In genomic region chr6:126938853-126939486, GRCm38 (mm10) we compare ENCODE assay signal across 8 mouse cellular contexts. TPM values are rescaled to one million over a fixed set of nuclear protein-coding genes. Genes with fewer than 3 reads are reported as not detected.
A peak's percentile ranks its signal among the peaks of the same experiment; 100 is the strongest.
DNase-seq lines count a peak whose midpoint lies in the region; ATAC-seq and TF ChIP-seq lines count a peak whose summit lies in the region.

No protein-coding gene starts in this region.

- H3K4me2 ChIP-seq in heart, embryonic 13.5 days = peak overlapping the region; percentile 95
- peak overlapping the region; percentile 82 for H3K4me2 ChIP-seq in forebrain, embryonic 14.5 days (ENCODE audit: low read length)

- H3K4me1 ChIP-seq in heart, embryonic 13.5 days = peaks cover 30% of the 10 kb centered on the region
- H3K4me1 ChIP-seq in ES-E14 (ENCODE audit: control insufficient read depth in 2 of 2, insufficient read depth in 2 of 2, low read length in 2 of 2, poor library complexity in 1 of 2) = no peaks in the 10 kb centered on the region
- H3K4me1 ChIP-seq in forebrain, embryonic 14.5 days (ENCODE audit: control insufficient read depth, insufficient read depth, low read length) = peaks cover 14% of the 10 kb centered on the region

- peak overlapping the region; percentile 86 for H3K9ac ChIP-seq in heart, embryonic 13.5 days
- H3K9ac ChIP-seq in ES-E14 (ENCODE audit: insufficient read depth, low read depth, low read length, poor library complexity, severe bottlenecking) = peak overlapping the region; percentile 92
- peak overlapping the region; percentile 69 for H3K9ac ChIP-seq in forebrain, embryonic 14.5 days (ENCODE audit: low read length)

- ATAC-seq in heart, embryonic 13.5 days (ENCODE audit: extremely low read depth, insufficient number of reproducible peaks, low FRiP score, low TSS enrichment) = no peak; the same call in 1 of the 2 replicates
- ATAC-seq in forebrain, embryonic 14.5 days = 0 out of 2 replicates have a peak, but pooled peaks have one; percentile 1
- ATAC-seq in megakaryocyte-erythroid progenitor cell, adult 5-6 weeks (replicated peaks; ENCODE audit: low FRiP score, low TSS enrichment, poor library complexity, severe bottlenecking) = peak; percentile 7; the same call in 1 of the 2 replicates
- no peak for ATAC-seq in activated CD4-positive, CD25-positive, alpha-beta regulatory T cell, adult 4 months

- WGBS in heart, embryonic 13.5 days = under 1% methylated on average over 31 of the region's 31 CpGs
- under 1% methylated on average over 30 of the region's 31 CpGs for WGBS in forebrain, embryonic 14.5 days

- no peak for DNase-seq in heart, adult 8-10 months (ENCODE audit: low spot score)
- no peak for DNase-seq in ES-E14 (ENCODE audit: low read depth, low spot score)
- DNase-seq in forebrain, embryonic 14.5 days (ENCODE audit: low spot score) = no peak
- no peak for DNase-seq in urinary bladder, postnatal 14 days (ENCODE audit: low spot score)
- no peak for DNase-seq in T-cell, adult 2 months (ENCODE audit: low spot score)

- H3K36me3 ChIP-seq in heart, embryonic 13.5 days = peaks cover 22% of the 10 kb centered on the region
- H3K36me3 ChIP-seq in ES-E14 (ENCODE audit: control insufficient read depth, insufficient read depth, low read length, poor library complexity, severe bottlenecking) = peaks cover 6% of the 10 kb centered on the region; the same call in 1 of the 2 replicates
- H3K36me3 ChIP-seq in forebrain, embryonic 14.5 days (ENCODE audit: control insufficient read depth, insufficient read depth, low read length) = peaks cover 20% of the 10 kb centered on the region

- in situ Hi-C loops in ES-E14 (cut with MboI; ENCODE audit: low sequenced_read_pairs in 2 of 2, unreplicated experiment in 2 of 2) = loop anchor here (10.0 kb wide), 2 partner anchors 134 to 144 kb away; no protein-coding TSS in a partner anchor

- H3K4me3 ChIP-seq in heart, embryonic 13.5 days = peak overlapping the region; percentile 70
- peak overlapping the region; percentile 61 to 92 for H3K4me3 ChIP-seq in ES-E14 (ENCODE audit: insufficient read depth in 1 of 2, low read depth in 1 of 2, low read length in 2 of 2, poor library complexity in 1 of 2, severe bottlenecking in 1 of 2)
- peak overlapping the region; percentile 68 for H3K4me3 ChIP-seq in forebrain, embryonic 14.5 days (ENCODE audit: low read depth, low read length)

- H3K27ac ChIP-seq in heart, embryonic 13.5 days (replicated peaks) = peak overlapping the region; percentile 29
- H3K27ac ChIP-seq in ES-E14 (ENCODE audit: insufficient read depth, low read depth, low read length, poor library complexity, severe bottlenecking) = peak overlapping the region; percentile 17; the same call in 1 of the 2 replicates
- H3K27ac ChIP-seq in forebrain, embryonic 14.5 days (ENCODE audit: low read depth, low read length) = no peak overlapping the region

- no peaks in the 10 kb centered on the region for H3K9me3 ChIP-seq in heart, embryonic 13.5 days
- H3K9me3 ChIP-seq in ES-E14 (ENCODE audit: control insufficient read depth, insufficient read depth, low read depth, low read length) = no peaks in the 10 kb centered on the region
- H3K9me3 ChIP-seq in forebrain, embryonic 14.5 days (replicated peaks; ENCODE audit: control insufficient read depth, low read length) = no peaks in the 10 kb centered on the region

- H3K27me3 ChIP-seq in heart, embryonic 13.5 days (replicated peaks) = no peaks in the 10 kb centered on the region
- H3K27me3 ChIP-seq in forebrain, embryonic 14.5 days (replicated peaks; ENCODE audit: control insufficient read depth, insufficient read depth, low read length) = no peaks in the 10 kb centered on the region

TF ChIP-seq in ES-E14, 5 proteins besides CTCF, POLR2A, EP300 and RAD21:
- TF ChIP-seq HCFC1 (IDR thresholded peaks at IDR 0.05; ENCODE audit: borderline replicate concordance, insufficient read depth, low read length) = no peak
- no peak for TF ChIP-seq ZNF384 (IDR thresholded peaks at IDR 0.05; ENCODE audit: low read depth, low read length)
- no peak for TF ChIP-seq MAFK (IDR thresholded peaks at IDR 0.05; ENCODE audit: insufficient read depth, low read depth, low read length)
- TF ChIP-seq ZC3H11A (IDR thresholded peaks at IDR 0.05; ENCODE audit: borderline replicate concordance, low read depth, low read length) = no peak
- no peak for TF ChIP-seq CHD2 (IDR thresholded peaks at IDR 0.05; ENCODE audit: low read depth, low read length)
TF ChIP-seq in ES-E14: peak in this region for 0.

RNA-seq across cellular contexts. Expression of gene Rad51ap1, which starts 0.4 kb away (rescaled TPM):
- 28.0 and 34.4 TPM in 2 replicates for polyA plus RNA-seq in heart, embryonic 13.5 days (2015; fragmentation: Nextera tagmentation; extraction: Ambion mirVana)
- 1 to 10 TPM in 1 of 4 experiments, under 1 TPM in 2, not detected in 1; 0.41 to 1.2 (median 0.75) TPM for total RNA-seq in heart, adult 8-10 months (2022)
- 40.5 and 40.6 TPM in 2 replicates for total RNA-seq in ES-E14 (2012; rRNA removed)
- 28.3 and 33.6 TPM in 2 replicates for polyA plus RNA-seq in forebrain, embryonic 14.5 days (2014; fragmentation: Nextera tagmentation; extraction: Ambion mirVana)
- total RNA-seq in megakaryocyte-erythroid progenitor cell, adult 5-6 weeks (2014; fragmentation: Nextera tagmentation) = 85.9 and 90.7 TPM in 2 replicates
- total RNA-seq in megakaryocyte-erythroid progenitor cell, adult 5-6 weeks (2017) = 174 and 247 TPM in 2 replicates
- 10 to 100 TPM; 10.9 to 19.8 TPM for polyA plus RNA-seq in activated CD4-positive, CD25-positive, alpha-beta regulatory T cell, adult 4 months (2017; shearing (Covaris generic))

RNA-seq across cellular contexts. Expression of gene D6Wsu163e, which starts 0.8 kb away (rescaled TPM):
- polyA plus RNA-seq in heart, embryonic 13.5 days (2015; fragmentation: Nextera tagmentation; extraction: Ambion mirVana) = 12.5 and 13.7 TPM in 2 replicates
- 10 to 100 TPM in 2 of 4 experiments, 1 to 10 TPM in 2; 8.3 to 15.4 (median 10.5) TPM for total RNA-seq in heart, adult 8-10 months (2022)
- 11.6 and 20.3 TPM in 2 replicates for total RNA-seq in ES-E14 (2012; rRNA removed)
- 29.0 and 33.0 TPM in 2 replicates for polyA plus RNA-seq in forebrain, embryonic 14.5 days (2014; fragmentation: Nextera tagmentation; extraction: Ambion mirVana)
- 16.7 and 36.8 TPM in 2 replicates for total RNA-seq in megakaryocyte-erythroid progenitor cell, adult 5-6 weeks (2014; fragmentation: Nextera tagmentation)
- total RNA-seq in megakaryocyte-erythroid progenitor cell, adult 5-6 weeks (2017) = 29.3 and 60.9 TPM in 2 replicates
- 10 to 100 TPM in 1 of 2 experiments, 1 to 10 TPM in 1; 9.8 to 11.2 TPM for polyA plus RNA-seq in activated CD4-positive, CD25-positive, alpha-beta regulatory T cell, adult 4 months (2017; shearing (Covaris generic))

RNA-seq across cellular contexts. Expression of gene Dyrk4, which starts 17.3 kb away (rescaled TPM):
- not detected in 2 replicates for polyA plus RNA-seq in heart, embryonic 13.5 days (2015; fragmentation: Nextera tagmentation; extraction: Ambion mirVana)
- total RNA-seq in heart, adult 8-10 months (2022) = not detected
- total RNA-seq in ES-E14 (2012; rRNA removed) = 0.74 and 1.3 TPM in 2 replicates
- 0.10 TPM in 1 of 2 replicates, not detected in the other for polyA plus RNA-seq in forebrain, embryonic 14.5 days (2014; fragmentation: Nextera tagmentation; extraction: Ambion mirVana)
- total RNA-seq in megakaryocyte-erythroid progenitor cell, adult 5-6 weeks (2014; fragmentation: Nextera tagmentation) = 1.4 TPM in 1 of 2 replicates, not detected in the other
- not detected in 2 replicates for total RNA-seq in megakaryocyte-erythroid progenitor cell, adult 5-6 weeks (2017)
- under 1 TPM in 1 of 2 experiments, not detected in 1; 0.23 TPM for polyA plus RNA-seq in activated CD4-positive, CD25-positive, alpha-beta regulatory T cell, adult 4 months (2017; shearing (Covaris generic))

Comparison
In these comparisons a context has a peak if more than half of its experiments do, and no peak if none do; other contexts are left out.
1. ATAC-seq: peak in forebrain, embryonic 14.5 days (single experiment) and megakaryocyte-erythroid progenitor cell, adult 5-6 weeks (single experiment); none in heart, embryonic 13.5 days (single experiment) and activated CD4-positive, CD25-positive, alpha-beta regulatory T cell, adult 4 months (single experiment).
2. RNA of gene Rad51ap1, which starts 0.4 kb away (total RNA-seq): 85.9 to 247 TPM in megakaryocyte-erythroid progenitor cell, adult 5-6 weeks and 40.5 to 40.6 TPM in ES-E14; 0.41 to 1.2 TPM in heart, adult 8-10 months; every median in the first group is over 10 times any median in the second.
3. Peak in every context shown above with its lines, with median percentiles within 50 percentile points of each other: H3K4me3 ChIP-seq and H3K9ac ChIP-seq.